Mouse (Mus musculus): ENCODE measurements around the gene Il2rg. TPM values are rescaled to one million over a fixed set of nuclear protein-coding genes. Genes with fewer than 3 reads are reported as not detected.

Gene Il2rg
- total RNA-seq, 2 experiments from 2014 or later = 17.6 to 23.3 TPM

DNA sequence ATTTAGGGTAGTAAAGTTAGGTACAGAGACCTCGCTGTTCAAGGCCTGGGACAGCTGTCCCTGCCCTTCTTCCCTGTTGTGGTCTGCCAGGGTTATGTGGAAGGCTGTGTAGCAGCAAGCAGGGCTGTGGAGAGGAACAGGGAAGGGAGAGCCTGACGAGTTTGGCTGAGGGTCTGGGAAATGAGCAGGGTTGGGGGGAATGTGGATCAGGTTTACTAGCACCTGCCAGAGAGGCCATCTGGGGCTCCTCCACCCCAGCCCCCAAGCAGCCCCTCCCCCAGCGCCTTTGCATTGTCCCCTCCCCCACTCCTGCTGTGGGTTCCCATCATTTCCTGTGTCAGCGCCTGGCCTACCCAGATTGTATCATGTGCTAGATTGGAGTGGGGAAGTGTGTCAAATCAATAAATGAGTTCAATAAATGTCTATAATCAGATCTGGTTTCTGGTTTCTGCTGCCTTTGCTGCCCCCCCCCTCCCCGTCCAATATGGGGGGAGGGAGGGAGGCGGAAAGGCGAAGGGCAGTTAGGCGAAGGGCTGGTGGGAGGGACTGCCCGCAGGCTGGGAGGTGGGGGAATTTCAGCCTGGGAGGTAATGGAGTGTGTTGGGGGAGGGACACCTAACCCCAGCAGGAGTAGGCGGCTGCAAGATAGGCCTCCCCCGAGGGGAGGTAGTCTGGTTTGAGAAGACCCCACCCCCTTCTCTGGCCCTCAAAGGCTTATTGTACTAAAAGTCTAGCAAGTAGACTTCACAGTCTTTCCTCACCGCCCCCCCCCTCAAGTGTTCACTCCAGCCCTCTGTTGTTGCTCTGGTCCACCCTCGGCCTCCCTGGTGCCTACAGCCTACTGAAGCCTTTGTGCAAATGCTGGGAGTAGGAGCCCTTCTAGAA, 7.4 kb downstream of the Il2rg start:
- DNase-seq = no peak

GRCm38 (mm10) chrX:101256603-101257002, 11.5 kb downstream of the Il2rg start:
- peak; percentile 24 for DNase-seq

DNA sequence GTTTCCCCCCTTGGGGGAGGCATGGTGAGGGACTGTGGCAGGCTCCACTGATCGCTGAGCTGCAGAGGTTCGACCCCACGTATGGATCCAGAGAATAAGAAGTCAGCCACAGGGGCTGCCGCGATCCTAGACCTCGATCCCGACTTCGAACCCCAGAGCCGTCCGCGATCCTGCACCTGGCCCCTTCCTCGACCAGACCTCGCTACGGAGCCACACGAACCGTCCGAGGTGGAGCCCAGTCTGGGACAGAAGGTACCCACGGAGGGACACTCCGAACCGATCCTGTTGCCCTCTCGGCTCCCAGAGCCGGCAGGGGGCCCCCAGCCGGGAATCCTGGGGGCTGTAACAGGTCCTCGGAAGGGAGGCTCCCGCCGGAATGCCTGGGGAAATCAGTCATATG, 13.3 kb downstream of the Il2rg start:
- DNase-seq = peak; percentile 6

DNA sequence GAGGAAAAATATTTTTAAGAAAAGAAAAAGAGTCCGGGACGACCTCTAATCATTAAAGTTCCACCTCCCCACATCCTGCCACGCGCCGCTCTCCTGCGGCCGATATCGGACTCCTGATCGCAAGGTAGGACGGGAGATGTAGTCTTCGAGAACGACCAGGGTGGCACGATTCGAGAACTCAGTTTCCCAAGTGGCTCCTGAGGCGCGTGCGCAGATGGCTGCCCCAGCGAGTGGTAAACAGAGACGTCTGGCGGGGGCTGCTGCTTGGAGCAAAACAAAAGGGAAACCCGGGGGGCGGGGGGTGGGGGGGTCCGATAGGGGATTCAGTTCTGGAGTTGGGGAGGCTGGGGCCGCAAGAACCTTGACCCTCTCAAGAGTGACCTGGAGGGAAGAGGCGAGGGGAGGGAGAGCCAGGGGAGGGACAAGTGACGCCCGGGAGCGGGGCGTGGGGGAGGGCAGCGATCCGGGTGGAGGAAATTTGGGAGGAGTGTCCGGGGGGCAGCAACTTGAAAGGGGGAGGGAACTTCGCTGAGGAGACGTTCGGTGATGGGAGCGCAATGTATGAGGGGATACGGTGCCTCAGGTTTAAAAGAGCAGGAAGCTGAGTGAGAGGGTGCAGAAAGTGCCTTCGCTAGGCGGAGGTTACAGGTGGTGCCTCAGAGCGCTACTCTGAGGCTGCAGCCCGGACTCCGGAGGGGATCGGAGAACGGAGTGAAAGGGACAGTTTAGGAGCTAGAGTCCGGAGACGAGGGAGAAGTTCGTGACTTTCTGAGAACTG, 13.9 kb downstream of the Il2rg start, which contains the start of gene Foxo4:
Gene Foxo4 (plus strand): TSS at position 577 of the 778 bp plus-strand sequence.
- peak; percentile 86 for DNase-seq

GRCm38 (mm10) chrX:101245011-101245410, 23.0 kb downstream of the Il2rg start:
- DNase-seq = no peak

DNA sequence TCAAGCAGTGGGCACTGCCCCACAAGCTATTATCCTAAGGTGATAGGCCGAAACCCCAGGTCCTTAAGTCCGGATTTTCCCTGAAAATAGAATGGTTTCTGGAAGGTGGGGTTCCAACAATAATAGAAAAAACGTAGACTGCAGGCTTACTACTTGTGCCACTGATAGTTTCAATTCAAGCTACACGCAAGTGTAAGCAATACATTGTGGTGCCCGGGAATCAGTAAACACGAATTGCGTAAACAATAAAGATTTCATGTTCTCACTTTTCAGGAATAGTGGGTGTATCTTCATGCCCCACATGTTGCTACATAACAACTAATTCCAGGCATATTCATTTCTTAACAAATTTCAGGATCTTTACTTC, 45.3 kb downstream of the Il2rg start:
- DNase-seq = no peak

DNA sequence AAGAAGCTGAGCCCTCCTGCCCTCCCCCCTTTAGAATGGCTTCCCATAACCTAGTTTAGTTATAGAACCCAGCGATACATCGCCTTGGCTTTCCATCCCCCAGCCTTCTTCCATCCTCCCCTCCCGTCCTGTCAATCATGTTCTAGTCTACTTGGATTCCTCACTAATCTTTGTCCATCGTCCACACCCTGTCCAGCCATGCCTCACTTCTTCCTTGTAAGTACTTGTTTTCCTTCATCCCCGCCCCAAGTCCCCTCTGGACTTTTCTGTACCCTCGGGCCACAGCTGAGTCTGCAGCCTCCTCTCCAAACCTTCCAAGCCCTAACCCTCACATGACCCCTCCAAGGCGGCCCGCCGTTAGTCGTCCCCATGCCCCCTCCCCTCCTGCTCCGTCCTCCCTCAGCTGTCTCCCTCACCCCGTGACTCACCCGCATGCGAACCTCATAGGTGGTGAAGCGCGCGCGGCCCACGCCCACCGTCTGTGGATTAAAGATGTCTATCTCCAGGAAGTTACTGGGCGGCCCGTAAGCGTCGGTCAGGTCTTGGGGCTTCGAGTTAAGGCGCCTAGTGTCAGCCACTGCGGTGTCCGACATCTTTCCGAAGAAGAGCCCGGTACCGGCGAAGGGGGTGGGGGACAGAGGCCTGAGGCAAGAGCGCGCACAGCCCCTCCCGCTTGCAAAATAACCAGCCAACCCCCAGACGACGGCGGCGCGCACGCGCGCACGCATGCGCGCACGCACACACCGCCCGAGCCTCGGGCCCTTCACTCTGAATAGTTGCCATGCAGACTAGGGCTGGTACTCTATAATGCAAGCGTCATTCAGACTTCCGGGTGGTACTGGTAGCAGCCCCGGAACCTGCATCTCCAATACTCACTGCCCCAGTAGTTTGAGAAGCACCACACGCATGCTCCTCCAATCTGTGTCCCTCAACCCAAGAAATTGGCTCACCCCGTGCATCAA, 45.9 kb downstream of the Il2rg start, which contains the start of gene Snx12:
Gene Snx12 (minus strand): TSS at position 730 of the 962 bp plus-strand sequence.
- DNase-seq = peak; percentile 83

Other genes with a start within 250 kb of the Il2rg start
- not detected for gene Tex11, start 208.6 kb downstream of the Il2rg start, total RNA-seq (2021)
- gene Slc7a3, start 182.2 kb downstream of the Il2rg start, total RNA-seq (2021) = 1 to 10 TPM in 1 of 2 experiments, under 1 TPM in 1; 0.63 to 1.3 TPM
- 10 to 100 TPM; 47.1 to 48.2 TPM for gene Snx12, start 45.7 kb downstream of the Il2rg start, total RNA-seq (2021)
- 10 to 100 TPM; 35.8 to 40.1 TPM for gene Foxo4, start 13.7 kb downstream of the Il2rg start, total RNA-seq (2021)
- 1 to 10 TPM in 1 of 2 experiments, not detected in 1; 1.2 TPM for gene Gm614, start 4.3 kb downstream of the Il2rg start, total RNA-seq (2021)
- not detected for gene Gm20489, start 768 bp upstream of the Il2rg start, total RNA-seq (2021)
- 10 to 100 TPM; 34.0 to 44.9 TPM for gene Med12, start 5.8 kb upstream of the Il2rg start, total RNA-seq (2021)
- gene Nlgn3, start 30.9 kb upstream of the Il2rg start, total RNA-seq (2021) = 10 to 100 TPM; 10.6 to 10.7 TPM
- gene Gjb1, start 108.1 kb upstream of the Il2rg start, total RNA-seq (2021) = 10 to 100 TPM; 42.2 to 80.7 TPM
- gene Zmym3, start 152.6 kb upstream of the Il2rg start, total RNA-seq (2021) = 10 to 100 TPM; 54.9 to 91.8 TPM
- 100 to 1,000 TPM; 185 to 186 TPM for gene Nono, start 161.1 kb upstream of the Il2rg start, total RNA-seq (2021)
- gene Itgb1bp2, start 180.8 kb upstream of the Il2rg start, total RNA-seq (2021) = 10 to 100 TPM in 1 of 2 experiments, 1 to 10 TPM in 1; 8.9 to 43.1 TPM

Data from adrenal gland, postnatal 10 days (tissue).